Mouse (Mus musculus) MN1 (cell line): ENCODE results near the gene Rab20.
"Not testable (repeated sequence)": the region's sequence is repeated elsewhere in the genome, so short reads cannot be mapped to it uniquely, and the experiment has no call there.

Experiments
- DNase-seq: peaks from one replicate; pipeline ENCODE4 v3.0.0-alpha.2; 2016; ENCODE audit warnings: low spot score

Rab20 gene

DNA sequence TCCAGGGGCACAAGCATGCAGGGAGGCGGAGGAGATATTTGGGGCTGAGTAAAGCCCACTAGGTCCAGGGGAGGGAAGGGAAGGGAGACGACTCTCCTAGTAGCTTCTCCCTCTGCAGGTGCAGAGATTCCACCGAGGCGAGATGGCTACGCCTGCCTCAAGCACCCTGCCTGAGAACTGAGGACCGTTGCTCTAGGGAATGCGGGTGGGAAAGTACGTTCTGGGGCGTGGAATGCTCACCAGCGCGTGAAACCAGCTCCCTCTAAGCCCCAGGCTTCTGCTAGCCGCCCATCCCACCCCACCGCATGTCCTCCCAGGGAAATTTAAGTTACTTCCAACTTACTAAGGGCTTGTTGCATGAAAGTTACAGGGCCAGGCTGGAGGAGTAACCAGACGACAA is 1.1 kb upstream of the Rab20 start:
- no peak for DNase-seq

DNA sequence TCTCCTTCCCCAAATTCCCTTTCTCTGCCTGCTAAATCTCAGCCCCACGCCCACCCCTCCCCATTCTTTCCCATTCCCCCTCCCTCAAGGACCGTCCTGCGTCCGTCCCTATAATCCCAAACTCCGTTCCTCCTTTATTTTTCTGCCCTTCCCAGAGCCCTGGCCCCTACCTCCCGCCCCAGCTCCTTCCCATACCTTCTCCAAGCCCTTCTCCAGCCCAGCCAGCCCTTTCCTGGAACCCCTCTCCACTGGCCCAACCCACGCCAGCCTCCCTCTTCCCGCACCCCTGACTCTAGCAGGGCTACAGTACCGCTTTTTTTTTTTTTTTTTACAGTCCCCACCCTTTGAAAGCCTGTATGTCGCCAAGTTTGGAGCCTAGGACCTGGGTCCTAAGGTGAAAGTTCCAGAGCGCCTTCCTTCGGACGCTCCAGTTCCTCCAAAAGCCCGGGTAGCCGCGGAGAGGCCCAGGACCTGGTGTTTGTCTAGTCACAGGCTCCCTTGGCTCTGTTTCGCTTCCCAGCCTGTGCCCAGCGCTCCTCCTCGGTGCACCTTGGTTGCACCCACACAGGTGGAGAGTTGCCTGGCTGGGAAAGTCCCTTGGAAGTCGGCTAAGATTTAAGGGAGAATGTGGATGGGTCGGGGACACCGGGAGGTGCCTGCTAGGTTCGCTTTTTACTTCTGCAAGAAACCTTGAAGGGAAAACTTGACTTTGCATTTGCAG is 457 bp upstream of the Rab20 start:
- DNase-seq, result no peak

DNA sequence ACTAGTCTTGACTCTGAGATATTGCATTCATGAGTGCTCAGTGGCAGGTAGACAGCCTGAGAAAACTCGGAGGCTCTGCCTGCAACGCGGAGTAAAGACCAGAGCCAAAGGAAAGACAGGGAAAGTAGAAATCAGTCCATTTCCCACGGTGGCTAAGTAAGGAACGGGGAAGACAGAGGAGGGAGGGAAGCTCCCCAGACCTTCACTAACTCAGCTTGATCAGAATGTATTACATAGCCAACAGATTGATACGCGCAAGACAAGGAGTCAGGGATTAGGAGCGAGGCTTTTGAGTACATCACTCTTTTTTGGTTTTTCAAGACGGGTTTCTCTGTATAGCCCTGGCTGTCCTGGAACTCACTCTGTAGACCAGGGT is 1.3 kb downstream of the Rab20 start:
- DNase-seq, result no peak

DNA sequence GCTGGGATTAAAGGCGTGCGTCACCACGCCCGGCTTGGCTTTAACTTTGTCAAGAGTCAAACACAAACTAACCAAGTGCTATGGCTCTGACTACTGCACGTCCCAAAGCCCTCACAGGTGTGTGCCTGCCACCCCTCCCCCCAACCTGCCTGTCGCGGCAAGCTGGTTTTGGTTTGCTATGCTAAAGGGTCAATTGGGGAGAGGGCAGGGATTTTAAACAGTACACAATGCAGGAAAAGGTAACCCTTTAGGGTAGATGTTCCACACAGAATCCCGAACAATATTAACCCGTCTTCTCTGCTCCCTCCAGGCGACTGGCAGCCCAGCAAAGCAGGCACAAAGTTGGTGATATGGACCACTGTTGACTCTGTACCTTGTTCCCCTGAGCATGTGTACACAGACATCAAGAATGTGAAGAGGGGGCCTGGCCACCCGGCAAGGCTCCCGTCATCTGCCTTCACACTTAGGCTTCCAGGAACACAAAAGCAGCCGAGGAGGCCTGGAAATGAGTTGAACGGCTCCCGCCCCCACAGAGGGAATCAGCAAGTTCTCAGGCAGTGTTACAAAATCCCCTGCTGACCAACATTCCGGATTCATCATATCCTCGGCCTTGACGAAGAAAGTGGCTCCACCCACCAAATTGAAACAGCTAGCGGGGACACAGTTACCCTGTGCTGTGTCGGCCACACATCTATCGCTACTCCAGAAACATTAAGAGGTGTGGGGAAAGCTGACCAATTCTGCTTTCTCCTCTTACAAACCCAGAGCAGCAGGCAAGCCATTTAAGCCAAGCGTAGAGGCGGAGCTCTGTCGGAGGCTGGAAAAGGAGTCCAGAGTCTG is 2.0 kb downstream of the Rab20 start:
- no peak for DNase-seq

DNA sequence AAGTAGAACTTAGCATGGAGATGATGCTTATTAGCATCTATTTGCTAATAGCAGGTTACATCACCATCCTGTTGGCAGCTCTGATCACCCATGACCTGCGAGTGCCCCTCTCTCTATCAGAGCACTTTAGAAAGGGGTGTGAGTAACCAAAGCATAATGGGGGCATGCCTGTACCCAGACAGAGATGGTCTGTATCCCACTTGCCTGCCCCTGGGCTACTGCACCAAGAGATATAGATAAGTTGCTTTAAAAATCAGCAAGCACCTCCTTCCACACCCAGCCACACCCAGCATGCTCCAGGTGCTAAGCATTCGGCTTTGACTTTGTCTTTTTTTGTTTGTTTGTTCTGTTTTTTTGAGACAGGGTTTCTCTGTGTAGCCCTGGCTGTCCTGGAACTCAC is 2.6 kb downstream of the Rab20 start:
- DNase-seq, result no peak

DNA sequence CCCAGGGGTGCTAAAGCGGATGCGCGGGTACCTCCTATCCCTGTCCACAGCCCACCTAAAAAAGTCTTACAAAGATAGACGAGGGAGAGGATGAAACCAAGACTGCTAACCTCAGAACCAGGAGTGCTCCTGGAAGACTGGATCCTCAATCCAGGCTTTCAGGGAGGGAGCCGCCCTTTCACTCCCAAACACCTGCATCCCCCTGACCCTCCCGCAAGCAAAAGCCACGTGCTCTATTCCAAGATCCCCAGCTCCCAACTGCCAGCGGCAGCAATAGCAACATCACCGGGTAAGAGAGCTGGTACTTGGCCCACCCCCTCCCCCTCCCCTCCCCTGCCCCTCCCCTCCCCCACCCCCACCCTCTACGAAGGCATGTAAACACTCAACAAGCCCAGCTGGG is 3.1 kb downstream of the Rab20 start:
- DNase-seq, result no peak

DNA sequence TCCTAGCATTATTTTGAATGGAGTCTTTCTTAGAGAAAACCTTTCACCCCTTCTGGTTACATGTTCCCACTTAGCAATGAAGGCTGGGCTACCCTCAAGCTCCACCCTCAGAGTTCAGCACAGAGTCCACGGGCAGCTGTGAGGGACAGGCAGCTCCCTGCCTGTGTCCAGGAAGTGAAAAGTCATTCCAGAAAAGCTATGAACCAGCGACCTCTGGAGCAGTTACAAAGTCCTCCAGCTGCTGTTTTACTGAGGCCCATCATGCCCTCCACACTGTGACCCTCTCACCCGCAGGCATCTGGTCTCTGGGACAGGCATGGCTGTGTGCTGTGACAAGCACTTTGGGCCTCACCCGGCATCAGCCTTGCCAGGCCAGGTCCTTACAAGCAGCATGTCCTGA is 5.4 kb downstream of the Rab20 start:
- DNase-seq, result no peak

DNA sequence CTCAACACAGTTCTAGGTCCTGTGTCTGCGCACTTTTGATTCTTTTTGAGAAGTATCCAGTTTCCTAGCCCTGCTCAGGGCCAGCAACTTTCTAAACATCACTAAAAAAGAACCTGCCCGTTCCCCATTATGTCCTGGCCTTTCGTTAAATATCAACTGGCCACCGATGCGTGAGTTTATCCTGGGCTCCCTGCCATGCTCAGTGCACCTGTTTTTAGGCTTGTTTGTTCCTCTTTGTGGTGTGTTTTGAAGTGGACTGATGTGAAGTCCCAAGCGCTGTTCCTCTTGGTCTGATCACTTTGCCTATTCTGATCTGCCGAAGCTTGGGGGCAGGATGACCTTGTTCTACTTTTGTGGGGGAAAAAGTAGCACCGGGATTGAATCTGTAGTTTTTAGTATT is 7.2 kb downstream of the Rab20 start:
- no peak for DNase-seq

DNA sequence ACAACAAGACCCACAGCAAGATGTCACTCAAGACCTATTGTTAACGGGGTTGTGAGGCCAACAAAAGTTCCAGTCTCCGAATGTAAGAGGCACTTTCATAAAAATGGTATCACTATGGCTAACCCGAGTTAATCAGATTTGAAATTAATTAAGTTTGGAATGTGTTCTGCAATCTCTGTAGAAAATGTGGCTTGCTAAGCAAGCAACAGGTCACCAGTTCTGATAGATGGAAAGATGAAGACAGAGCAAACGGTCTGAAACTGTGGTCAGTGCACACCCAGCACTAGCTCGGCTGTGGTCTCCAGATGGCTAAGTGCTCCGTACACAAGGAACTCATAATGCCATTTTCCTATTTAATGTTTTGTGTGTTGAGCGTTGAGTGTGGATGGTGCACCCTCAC is 7.8 kb downstream of the Rab20 start:
- DNase-seq, result no peak

DNA sequence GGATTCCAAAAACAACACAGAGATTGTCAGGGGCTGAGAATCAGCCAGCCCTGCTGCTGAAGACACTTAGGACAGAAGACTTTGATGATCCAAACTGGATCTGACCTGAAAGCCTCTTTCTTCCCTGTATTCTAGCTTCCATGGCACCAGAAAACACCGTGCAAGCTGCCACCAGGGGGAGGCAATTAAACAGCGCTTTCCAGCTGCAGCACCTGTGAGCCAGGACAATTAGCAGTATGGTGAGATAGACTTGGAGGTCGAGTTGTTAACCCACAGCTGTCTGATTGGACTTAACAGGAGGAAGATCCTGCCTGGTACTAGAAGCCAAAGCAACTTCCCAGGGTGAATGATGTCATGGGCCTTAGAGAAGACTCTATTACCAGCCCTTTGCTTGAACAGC is 9.4 kb downstream of the Rab20 start:
- peak; percentile 49 for DNase-seq

DNA sequence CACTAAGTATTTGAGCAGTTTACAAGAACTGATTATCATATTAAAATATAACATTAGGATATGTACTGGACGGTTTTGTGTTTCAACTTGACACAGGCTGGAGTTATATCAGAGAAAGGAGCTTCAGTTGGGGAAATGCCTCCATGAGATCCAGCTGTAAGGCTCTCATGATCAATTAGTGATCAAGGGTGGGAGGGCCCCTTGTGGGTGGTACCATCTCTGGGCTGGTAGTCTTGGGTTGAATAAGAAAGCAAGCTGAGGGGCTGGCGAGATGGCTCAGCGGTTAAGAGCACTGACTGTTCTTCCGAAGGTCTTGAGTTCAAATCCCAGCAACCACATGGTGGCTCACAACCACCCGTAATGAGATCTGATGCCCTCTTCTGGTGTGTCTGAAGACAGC is 12.0 kb downstream of the Rab20 start:
- DNase-seq, result not testable (repeated sequence)

DNA sequence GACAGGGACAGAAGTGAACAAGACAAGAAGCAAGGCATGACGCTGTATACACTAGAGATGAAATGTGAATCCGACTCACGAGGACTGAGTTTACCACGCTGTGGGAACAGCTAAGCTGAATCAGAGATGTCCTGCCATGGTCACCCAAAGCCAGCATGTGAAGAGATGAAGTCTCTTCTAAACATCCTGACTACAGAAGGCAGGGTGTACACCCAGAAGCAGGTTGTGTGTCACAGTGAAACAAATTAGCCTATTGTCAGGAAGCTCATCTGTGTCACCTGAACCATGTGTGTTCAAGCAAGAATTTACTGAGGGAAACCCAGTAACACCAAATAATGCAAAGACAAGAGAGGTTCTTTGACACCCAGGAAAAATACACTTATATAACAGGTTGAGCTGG is 12.9 kb downstream of the Rab20 start:
- no peak for DNase-seq

DNA sequence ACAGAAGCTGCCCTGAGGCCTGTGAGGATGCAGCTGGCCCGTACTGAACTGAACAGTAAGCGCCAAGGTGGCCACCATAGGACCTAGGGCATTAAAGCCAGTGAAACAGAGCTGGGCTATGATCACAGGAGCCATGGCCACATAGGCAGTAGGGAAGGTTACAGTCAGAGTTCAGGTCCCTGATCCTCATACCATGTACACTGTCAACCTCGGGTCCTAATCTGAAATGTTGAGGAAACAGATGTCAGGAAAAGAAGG is 13.9 kb downstream of the Rab20 start:
- DNase-seq, result no peak

DNA sequence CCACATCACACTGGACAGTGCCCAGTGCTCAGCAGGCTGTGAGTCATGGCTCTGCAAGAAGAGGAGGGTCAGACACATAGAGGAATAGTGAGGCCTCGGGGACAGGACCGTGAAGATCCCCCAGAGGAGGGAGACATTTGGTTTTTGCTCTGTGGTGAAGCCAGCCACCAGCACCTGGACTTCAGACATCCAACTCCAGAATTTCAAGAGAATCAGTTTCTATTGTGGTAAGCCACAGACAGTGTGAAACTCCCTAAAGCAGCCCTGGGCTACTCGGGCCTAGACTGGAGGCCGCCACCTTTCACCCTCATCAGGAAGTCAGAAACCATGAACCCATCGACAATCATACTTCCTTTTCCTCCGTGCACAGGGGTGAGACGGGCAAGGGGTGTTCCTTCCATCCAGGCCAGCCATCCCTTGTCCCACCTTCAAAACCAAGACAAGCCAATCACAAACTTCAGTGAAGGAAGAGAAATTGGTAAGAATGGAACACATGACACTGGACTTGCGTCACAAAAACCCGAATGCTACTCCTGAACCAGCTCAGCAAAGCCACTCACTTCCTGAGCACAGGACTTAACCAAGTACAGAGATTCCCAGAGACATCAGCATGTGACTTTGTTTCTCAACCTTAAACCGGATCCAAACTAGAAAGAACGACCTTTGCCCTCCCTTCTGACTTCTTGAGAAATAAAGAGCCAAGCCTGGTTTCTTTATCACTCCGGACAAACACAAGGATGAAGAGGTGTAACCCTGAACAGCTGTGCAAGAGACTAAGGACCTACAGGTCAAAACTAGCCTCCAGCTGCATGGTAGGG is 14.4 kb downstream of the Rab20 start:
- no peak for DNase-seq

DNA sequence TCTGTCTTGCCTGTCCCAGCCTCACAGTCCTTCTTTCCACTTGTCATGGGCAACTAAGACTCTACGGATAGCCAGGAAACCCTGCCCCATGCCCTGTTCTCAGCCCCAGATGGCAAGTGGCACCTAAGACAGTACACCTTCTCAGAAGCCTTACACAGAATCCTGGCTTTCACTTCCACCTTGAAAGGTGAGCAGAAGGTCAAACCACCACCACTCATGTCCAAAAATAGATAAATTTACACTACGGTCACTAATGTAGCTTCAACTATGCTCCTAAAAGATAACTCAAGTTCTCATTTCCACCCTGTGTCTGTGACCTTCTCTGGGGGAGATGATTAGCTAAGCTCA is 15.0 kb downstream of the Rab20 start:
- DNase-seq, result no peak

DNA sequence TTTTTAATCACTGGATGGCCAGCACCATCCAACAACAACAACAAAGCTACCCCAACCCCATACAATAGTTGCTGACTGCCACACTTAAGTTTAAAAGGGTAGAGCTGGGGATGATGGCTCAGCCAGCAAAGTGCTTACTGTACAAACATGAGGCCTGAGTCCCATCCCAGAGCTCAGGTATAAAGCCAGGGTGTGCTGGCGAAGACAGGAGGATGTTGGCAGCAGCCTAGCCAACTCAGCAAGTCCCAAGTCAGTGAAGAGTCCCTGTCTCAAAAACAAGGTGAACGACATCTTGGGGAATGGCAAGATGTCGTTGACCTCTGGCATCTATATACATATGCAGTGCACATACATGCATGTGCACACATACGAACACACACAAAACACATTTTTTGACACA is 15.9 kb downstream of the Rab20 start:
- DNase-seq, result no peak

DNA sequence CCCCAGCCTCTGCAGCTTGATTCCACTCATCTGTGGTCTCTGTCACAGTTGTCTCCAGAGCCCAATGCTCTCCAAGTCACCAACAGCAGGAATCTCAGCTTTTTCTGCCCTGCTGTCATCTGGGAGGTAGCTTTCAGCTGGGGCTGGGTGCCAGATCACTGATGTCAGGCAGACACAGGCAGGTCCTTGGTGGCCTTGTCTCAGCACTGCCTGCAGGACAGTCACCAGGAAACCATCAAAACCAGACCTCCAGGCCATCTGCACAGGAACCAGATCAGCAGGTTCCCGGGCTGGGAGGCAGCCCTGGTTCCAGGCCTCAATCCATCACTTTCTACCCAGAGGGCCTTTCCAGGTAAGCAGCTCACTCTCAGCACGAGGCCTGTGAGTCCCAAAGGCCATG is 16.7 kb downstream of the Rab20 start:
- peak; percentile 23 for DNase-seq

DNA sequence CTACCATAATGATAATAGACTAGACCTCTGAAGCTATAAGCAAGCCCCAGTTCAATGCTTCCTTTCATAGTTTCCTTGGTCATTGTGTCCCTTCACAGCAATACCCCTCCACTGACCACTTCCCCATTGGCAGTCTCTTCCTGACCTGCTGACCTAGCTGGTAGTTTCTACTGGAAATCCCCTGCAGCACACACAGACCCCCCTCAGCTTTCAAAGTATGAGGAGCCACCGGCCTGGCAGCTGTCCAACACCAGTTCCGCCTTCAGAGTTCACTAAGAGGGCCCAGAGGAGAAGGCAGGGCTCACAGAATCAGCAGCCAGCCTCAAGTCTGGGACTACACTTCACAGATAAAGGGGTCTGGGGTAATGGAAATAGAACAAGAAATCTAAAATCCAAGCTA is 17.6 kb downstream of the Rab20 start:
- no peak for DNase-seq

DNA sequence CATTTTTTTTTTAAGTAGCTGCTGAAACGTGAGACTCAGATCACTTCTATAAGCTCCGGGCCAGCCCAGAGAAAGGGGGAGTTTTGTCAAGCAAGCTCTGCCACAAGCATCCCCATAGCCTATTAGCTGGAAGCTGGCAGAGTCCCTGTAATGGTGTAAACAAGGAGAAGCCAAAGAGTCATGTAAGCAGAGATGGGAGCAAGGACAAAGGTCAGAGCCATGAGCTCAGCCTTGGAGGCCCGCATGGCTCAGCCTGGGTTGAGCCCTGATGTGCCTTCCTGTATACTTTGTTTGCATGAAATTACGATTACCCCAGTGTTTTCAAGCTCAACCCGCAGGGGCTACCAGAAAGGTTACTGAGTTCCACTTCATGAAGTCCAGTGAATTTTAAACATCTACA is 19.5 kb downstream of the Rab20 start:
- DNase-seq, result no peak

DNA sequence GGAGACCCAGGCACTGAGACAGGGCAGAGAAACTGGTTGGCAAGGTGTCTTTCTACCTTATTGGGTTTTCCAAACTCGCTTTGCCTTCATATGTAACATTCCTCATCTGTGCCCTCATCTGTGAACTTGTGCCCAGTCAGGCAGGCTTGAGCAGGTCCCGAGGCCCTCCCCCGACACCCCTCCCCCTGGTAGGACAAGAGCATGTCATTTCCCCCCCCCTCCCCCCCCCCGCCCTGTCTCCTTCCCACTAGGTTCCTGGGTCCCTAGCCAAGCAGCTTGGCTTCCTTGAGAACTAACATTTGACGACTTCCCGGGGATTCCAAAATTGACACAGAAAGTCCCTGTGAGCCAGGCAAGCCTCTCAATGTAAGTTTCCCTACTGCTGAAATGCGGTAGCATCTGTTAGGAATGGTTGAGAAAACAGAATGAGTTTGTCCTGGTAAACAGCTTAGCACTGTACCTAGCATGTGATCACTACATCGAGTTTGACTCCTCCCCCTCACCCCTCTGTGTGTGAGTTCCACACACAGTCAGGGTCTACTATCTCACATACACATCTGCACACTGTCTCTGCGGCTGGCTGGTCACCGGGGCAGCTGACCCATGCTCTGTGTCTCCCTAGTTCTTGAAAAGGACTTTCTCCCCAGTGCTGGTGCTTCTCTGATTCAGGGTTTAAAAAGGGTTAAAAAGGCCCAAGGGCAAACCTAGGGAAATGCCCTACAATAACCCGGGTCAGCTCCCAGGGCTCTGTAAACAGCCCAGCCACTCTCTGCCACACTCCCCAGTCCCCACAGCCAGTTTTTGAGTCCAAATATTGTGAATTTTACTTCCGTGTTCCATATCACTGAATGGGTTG is 20.3 kb downstream of the Rab20 start:
- no peak for DNase-seq

DNA sequence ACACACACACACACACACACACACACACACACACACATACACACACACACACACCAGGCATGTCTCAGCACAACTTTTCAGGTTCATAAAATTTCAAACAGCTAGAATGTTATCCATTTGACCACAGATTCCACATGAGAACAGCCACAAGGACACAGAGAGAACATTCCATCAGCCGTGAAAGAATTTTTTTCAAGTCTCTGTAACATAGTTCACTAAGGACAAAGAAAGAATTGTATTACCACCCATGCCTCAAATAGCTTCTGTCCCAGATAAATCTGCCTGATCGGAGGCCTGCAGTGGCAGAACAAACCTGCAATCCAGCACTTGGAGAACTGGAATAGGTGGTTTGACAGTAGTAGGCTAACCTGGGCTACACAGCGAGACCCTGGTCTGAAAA is 21.2 kb downstream of the Rab20 start:
- DNase-seq, result no peak

DNA sequence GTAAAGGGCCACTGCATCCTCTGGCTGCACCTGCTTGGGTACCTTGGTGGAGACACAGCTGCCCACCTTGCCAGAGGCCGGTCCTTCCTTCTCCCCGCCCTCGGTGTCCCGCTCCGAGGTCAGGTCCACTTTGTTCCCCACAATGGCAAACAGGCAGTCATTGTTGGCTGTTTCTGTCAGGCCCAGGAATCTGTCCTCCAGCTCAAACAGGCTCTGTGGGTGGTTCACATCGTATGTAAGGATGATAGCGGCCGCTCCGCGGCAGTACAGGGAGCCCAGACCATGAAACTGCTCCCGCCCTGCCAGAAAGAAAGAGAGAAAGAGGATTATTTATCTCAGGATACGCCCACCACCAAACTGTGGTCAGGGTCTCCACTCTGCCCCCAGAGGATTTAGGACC is 24.3 kb downstream of the Rab20 start:
- no peak for DNase-seq
